Mouse (Mus musculus) spleen, adult 12 weeks (tissue): ENCODE measurements around the gene Aldh1a2.

ENCODE experiments used
- DNase-seq: peaks from one replicate; pipeline ENCODE4 v3.0.0; 2022; ENCODE audit warnings: low spot score

The Aldh1a2 gene

DNA sequence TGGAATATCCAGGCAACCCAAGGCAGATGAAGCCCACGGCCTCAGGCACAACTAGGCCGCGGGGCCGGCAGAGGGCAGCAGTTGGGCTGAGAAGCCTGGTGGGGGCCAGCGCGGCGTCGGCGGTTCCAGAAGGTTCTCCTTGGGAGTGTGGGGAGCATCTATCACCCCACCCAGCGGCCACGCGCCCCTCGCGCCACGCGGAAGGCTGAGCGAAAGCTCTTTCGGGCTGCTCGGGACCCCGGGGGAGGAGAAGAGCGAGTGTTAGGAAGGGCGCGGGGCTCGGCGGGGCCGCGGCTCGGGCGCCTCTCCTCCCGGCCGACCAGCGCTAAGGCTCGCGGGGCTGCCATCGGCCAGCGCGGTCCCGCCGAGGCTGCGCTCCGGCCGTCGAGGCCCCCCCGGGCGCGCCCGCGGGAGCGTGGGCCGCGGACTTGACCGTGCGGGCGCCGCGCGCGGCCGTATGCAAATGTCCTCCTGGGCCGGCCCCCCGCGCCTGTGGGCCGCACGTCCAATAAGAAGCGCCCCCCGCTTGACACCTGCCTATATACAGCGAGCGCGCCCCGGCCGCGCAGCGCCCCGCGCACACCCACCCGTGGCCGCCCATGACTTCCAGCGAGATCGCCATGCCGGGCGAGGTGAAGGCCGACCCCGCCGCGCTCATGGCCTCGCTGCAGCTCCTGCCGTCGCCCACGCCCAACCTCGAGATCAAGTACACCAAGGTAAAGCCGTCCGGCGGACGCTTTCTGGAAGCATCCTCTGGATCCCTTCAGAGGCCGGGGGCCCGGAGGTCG lies at the start of gene Aldh1a2:
Aldh1a2 (plus strand) TSS at position 542 of the 788 bp plus-strand sequence.
- DNase-seq = peak; percentile 22

- DNase-seq = peak; percentile 64
Observed at GRCm38 (mm10) chr9:71166019-71166705, 49.4 kb upstream of the Aldh1a2 start.

DNA sequence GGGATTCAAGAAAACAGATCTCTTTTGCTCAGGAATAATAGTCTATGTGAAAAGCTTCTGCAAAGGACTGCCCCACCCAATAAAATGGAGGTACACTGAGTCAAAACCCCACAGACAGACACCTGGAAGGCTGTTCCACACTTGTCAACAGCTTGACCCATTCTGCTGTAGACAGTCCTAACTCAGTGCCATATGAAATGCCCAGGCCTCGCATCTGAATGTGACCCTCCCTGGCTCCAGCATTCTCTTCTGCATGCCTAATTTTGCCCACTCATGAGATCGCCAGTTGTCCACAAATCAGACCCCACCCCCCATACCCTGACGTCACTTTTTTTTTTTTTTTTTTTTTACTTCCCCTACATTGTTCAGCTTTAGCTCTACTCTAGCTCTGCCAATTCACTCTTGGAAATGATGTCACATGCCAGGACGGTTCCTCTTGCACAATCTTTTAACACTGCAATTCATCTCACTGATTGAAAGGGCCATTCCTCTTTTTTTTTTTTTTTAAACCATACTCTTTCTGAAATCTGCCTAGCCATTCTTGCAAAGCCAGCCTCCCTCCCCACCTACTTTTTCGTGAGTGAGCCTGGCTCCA lies 48.6 kb upstream of the Aldh1a2 start:
- no peak for DNase-seq

DNA sequence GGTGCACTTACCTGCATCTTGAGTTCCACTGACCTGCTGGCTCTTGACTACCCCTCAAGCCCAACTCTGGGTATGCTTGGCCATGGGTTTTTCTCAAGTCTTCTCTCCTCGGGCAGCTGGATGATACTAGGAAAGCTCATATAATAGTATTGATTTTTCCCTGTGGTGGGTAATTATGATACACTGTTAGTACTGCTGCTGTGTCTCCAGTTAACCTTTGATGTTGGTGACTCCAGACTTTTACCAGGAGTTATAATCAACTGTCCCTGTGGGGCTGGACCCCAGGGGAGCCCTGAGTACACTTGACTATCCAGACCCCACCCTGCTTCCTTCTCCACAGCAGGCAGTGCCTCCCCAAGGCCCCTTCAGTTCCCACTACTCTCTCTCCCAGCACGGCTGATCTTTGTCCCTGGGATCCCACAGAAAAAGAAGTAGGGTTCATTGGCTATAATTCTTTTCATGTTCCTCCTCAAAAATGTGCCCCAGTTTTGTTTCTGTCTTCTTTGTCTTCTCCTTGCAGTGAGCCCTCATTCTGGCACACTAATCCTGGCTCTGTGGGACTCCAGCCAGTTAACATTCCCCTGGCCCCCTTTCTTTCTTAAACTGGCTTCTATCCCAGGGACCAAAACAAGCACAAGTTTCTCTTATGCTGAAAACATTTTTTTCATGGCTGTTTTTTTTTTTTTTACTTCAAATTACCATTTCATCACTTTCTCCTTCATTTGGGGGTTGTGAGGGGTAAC lies 47.9 kb upstream of the Aldh1a2 start:
- no peak for DNase-seq

DNA sequence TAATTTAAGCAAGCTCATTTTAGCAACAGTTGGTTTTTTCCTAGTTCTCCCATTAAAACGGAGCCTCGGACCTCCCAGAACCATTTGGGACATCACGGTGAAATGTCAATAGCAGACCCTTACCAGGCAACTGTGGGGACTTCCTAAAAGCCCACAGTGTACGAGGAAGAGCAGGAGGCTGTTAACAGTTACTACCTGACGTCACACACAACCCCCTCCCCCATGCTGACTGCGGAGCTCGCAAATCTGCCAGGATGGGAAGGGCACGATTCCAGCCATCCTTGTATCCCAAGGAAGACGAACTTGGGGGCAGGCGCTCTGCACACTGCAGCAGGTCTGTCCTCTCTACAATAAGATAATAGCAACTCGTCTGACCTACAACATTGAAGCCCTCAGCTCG lies 47.1 kb upstream of the Aldh1a2 start, which contains the start of gene Aqp9:
Aqp9 (minus strand) TSS at position 172 of the 400 bp plus-strand sequence.
- DNase-seq = no peak

GRCm38 (mm10) chr9:71173533-71173932 lies 42.1 kb upstream of the Aldh1a2 start:
- DNase-seq = no peak

DNA sequence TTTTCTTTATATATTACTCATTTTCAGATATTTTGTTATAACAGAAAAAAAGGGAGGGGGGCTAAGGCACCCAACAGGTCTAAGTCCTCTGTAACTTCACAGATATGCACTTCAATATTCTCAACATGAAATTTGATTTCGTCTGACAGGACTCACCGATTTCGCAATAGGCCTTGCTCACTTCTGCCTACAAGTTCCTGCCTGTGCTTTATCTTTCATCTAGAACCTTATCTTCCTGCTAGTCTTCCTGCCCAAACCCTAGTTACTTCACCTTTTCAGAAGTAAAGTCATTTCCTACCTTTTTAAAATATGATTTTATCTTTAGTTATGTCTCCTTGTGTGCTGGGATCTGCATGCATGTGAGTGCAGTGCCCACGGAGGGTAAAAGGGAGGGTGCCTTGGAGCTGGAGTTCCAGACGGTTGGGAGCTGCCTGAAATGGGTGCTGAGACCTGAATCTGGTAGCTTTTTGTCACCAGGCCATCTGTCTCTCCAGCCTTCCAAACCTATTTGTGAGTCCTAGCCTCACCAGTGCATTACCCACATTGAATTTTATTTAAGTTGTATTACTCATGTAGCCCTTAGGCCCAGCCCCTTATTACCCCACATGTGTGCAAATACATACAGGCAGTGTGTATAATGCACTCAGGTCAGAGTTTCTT lies 41.1 kb upstream of the Aldh1a2 start:
- no peak for DNase-seq

GRCm38 (mm10) chr9:71175686-71176085 lies 39.9 kb upstream of the Aldh1a2 start:
- no peak for DNase-seq

DNA sequence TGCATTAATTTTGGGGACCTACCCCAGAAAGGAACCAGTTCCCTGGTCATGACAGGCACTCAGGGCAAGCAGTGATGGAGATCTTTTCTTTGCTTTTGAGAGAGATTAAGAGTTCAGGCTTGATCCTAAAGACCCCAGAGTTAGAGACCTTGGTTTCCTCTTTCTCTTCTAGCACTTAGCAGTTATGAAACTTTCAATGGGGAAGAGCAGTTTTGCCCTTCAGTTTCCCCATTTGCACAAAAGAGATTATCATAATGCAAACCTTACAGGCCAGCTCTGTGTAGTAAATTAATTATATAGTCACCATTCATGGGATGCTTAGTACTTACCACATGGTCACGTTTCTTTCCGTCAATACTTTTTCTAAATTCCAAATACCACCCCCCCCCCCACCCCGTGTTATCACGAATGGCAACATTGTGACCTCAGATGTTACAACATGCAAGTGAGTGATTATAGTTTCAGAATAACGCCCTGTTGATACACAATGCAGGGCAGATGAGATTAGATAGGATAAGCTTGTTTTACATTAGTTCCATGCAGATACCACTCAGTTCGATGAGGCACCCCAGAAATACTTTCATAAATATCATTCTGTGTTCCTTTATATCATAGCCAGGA lies 36.2 kb upstream of the Aldh1a2 start:
- DNase-seq = no peak

GRCm38 (mm10) chr9:71179964-71180700 lies 35.5 kb upstream of the Aldh1a2 start:
- no peak for DNase-seq

DNA sequence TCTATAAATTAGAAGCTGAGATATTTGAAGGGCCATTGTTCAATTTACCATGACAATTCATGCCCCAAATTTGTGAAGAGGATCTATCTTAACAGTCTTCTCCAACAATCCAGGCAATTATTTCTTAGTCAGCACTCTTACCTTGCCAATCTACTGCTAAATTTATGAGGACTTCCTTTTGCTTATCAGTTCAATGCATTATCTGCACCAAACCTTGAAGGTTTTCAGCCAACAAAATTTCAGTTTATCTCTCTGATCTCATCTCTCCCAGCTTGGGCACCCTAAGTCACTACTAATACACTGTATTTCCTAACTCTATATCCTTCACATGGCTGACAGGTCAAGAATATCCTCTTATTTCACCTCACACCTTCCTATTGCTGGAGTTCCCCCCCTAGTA lies 30.3 kb upstream of the Aldh1a2 start:
- DNase-seq = no peak

- DNase-seq = no peak
Observed at GRCm38 (mm10) chr9:71185823-71186222, 29.8 kb upstream of the Aldh1a2 start.

GRCm38 (mm10) chr9:71187396-71187795 lies 28.2 kb upstream of the Aldh1a2 start:
- DNase-seq = no peak

GRCm38 (mm10) chr9:71188647-71189415 lies 26.8 kb upstream of the Aldh1a2 start:
- peak; percentile 63 for DNase-seq

DNA sequence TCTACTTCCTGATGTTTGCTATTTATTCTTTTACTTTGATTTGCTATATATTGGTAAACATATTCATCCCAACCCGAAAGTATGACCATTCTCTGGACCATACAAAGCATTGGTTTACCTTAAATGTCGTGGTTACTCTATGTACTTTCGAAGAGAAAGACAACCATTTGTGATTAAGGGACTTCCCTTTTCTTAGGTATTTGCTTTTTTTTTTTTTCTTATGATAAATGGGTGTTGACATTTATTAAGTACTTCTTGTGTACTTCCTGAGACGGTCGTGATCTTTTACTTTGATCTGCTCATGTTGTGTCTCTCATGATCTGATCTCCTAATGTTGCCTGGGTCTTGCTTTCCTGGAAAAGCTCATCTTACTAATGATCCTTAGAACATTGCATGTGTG lies 16.8 kb upstream of the Aldh1a2 start:
- no peak for DNase-seq

- DNase-seq = no peak
Observed at GRCm38 (mm10) chr9:71202265-71202664, 13.3 kb upstream of the Aldh1a2 start.

- DNase-seq = no peak
Observed at GRCm38 (mm10) chr9:71209299-71209698, 6.3 kb upstream of the Aldh1a2 start.

GRCm38 (mm10) chr9:71210870-71211269 lies 4.7 kb upstream of the Aldh1a2 start:
- DNase-seq = no peak

- DNase-seq = no peak
Observed at GRCm38 (mm10) chr9:71213636-71214035, 2.0 kb upstream of the Aldh1a2 start.
